Mouse (Mus musculus) heart, postnatal 25 days (tissue): ENCODE results near the gene Cdk8. TPM values are rescaled to one million over a fixed set of nuclear protein-coding genes. Genes with fewer than 3 reads are reported as not detected.

Experiments
- DNase-seq: peaks from one replicate; pipeline ENCODE4 v3.0.0; 2022; ENCODE audit warnings: low spot score
- intact Hi-C: fragments of 180-260 bp; cut with DNase I; formaldehyde crosslinking; loops from one replicate; pipeline ENCODE4 v1.15.1; 2025
- total RNA-seq, 2 experiments: library from RNA; stranded (reverse); gene quantifications; 2 replicates each; pipeline ENCODE4 v1.2.3; 2021

Gene Cdk8
- total RNA-seq, 2 experiments from 2014 or later: 15.5 to 18.9 TPM

- DNase-seq: no peak
- intact Hi-C loops: no loop called here
These were observed 76.2 kb downstream of the Cdk8 start for GRCm38 (mm10) chr5:146307046-146307743.

GRCm38 (mm10) chr5:146307744-146308096, 76.7 kb downstream of the Cdk8 start:
- intact Hi-C loops: no loop called here
- no peak for DNase-seq

- DNase-seq: no peak
- intact Hi-C loops: no loop called here
These were observed 83.5 kb downstream of the Cdk8 start for GRCm38 (mm10) chr5:146314538-146314937.

- intact Hi-C loops: no loop called here
- DNase-seq: no peak
These were observed 84.4 kb downstream of the Cdk8 start for GRCm38 (mm10) chr5:146315268-146315921.

GRCm38 (mm10) chr5:146316316-146316715, 85.3 kb downstream of the Cdk8 start:
- intact Hi-C loops: no loop called here
- DNase-seq: no peak

GRCm38 (mm10) chr5:146318051-146318450, 87.0 kb downstream of the Cdk8 start:
- intact Hi-C loops: no loop called here
- peak; percentile 50 for DNase-seq

- intact Hi-C loops: no loop called here
- DNase-seq: peak; percentile 43
These were observed 87.4 kb downstream of the Cdk8 start for GRCm38 (mm10) chr5:146318461-146318860.

GRCm38 (mm10) chr5:146328941-146329340, 97.9 kb downstream of the Cdk8 start:
- no peak for DNase-seq
- intact Hi-C loops: no loop called here

- DNase-seq: no peak
- intact Hi-C loops: no loop called here
These were observed 98.5 kb downstream of the Cdk8 start for GRCm38 (mm10) chr5:146329541-146329940.

- no peak for DNase-seq
- intact Hi-C loops: no loop called here
These were observed 99.2 kb downstream of the Cdk8 start for GRCm38 (mm10) chr5:146330031-146330764.

- intact Hi-C loops: no loop called here
- no peak for DNase-seq
These were observed 99.7 kb downstream of the Cdk8 start for GRCm38 (mm10) chr5:146330765-146331115.

- intact Hi-C loops: no loop called here
- no peak for DNase-seq
These were observed 100.1 kb downstream of the Cdk8 start for GRCm38 (mm10) chr5:146331131-146331530.

- DNase-seq: no peak
- intact Hi-C loops: no loop called here
These were observed 101.5 kb downstream of the Cdk8 start for GRCm38 (mm10) chr5:146332541-146332940.

GRCm38 (mm10) chr5:146334410-146334809, 103.4 kb downstream of the Cdk8 start:
- intact Hi-C loops: no loop called here
- no peak for DNase-seq

- no peak for DNase-seq
- intact Hi-C loops: loop anchor here (5.0 kb wide), 1 partner anchor 139 kb away; no protein-coding TSS in a partner anchor
These were observed 107.0 kb downstream of the Cdk8 start for GRCm38 (mm10) chr5:146338064-146338463.

GRCm38 (mm10) chr5:146340037-146340436, 109.0 kb downstream of the Cdk8 start:
- intact Hi-C loops: no loop called here
- no peak for DNase-seq

GRCm38 (mm10) chr5:146344911-146345686, 114.1 kb downstream of the Cdk8 start:
- intact Hi-C loops: no loop called here
- DNase-seq: no peak

GRCm38 (mm10) chr5:146347081-146347480, 116.1 kb downstream of the Cdk8 start:
- no peak for DNase-seq
- intact Hi-C loops: no loop called here

- DNase-seq: no peak
- intact Hi-C loops: no loop called here
These were observed 118.2 kb downstream of the Cdk8 start for GRCm38 (mm10) chr5:146349183-146349582.

GRCm38 (mm10) chr5:146350784-146351183, 119.8 kb downstream of the Cdk8 start:
- intact Hi-C loops: no loop called here

More at GRCm38 (mm10) chr5:146350784-146351183, 119.8 kb downstream of the Cdk8 start:
- no peak for DNase-seq
